Mouse (Mus musculus) liver, embryonic 11.5 days (tissue): ENCODE results near the gene Atp2a2. TPM values are rescaled to one million over a fixed set of nuclear protein-coding genes. Genes with fewer than 3 reads are reported as not detected.

Experiments
- ATAC-seq: fragments of 200-750 bp; cut with Nextera tagmentation; replicated peaks from 2 replicates; pipeline ENCODE4 v1.8.0; 2017; ENCODE audit warnings: moderate number of reproducible peaks, mild to moderate bottlenecking, moderate TSS enrichment, moderate library complexity; ENCODE audit not compliant: low FRiP score
- DNase-seq: peaks from one replicate; pipeline ENCODE4 v3.0.0-alpha.2; 2017; ENCODE audit warnings: low spot score
- H3K27ac ChIP-seq: fragments of 300-500 bp; sonication (generic); 2 replicates; pipeline ENCODE4 v1.5.1; 2014; ENCODE audit warnings: mild to moderate bottlenecking, low read depth, low read length, control low read depth
- H3K27me3 ChIP-seq: fragments of 300-500 bp; sonication (generic); replicated peaks from 2 replicates; pipeline ENCODE4 v1.6.1; 2014; ENCODE audit warnings: low read length, mixed read lengths; ENCODE audit not compliant: control insufficient read depth, insufficient read depth
- H3K36me3 ChIP-seq: fragments of 300-500 bp; sonication (generic); 2 replicates; pipeline ENCODE4 v1.6.1; 2014; ENCODE audit warnings: mild to moderate bottlenecking, low read length, moderate library complexity, mixed read lengths; ENCODE audit not compliant: control insufficient read depth, insufficient read depth
- H3K4me1 ChIP-seq: fragments of 300-500 bp; sonication (generic); replicated peaks from 2 replicates; pipeline ENCODE4 v1.6.1; 2014; ENCODE audit warnings: low read length, mixed read lengths; ENCODE audit not compliant: control insufficient read depth, insufficient read depth
- H3K4me2 ChIP-seq: fragments of 300-500 bp; sonication (generic); 2 replicates; pipeline ENCODE4 v1.6.1; 2014; ENCODE audit warnings: mild to moderate bottlenecking, control low read depth, moderate library complexity
- H3K4me3 ChIP-seq: fragments of 300-500 bp; sonication (generic); 2 replicates; pipeline ENCODE4 v1.5.1; 2014; ENCODE audit warnings: low read depth, low read length, control low read depth
- H3K9ac ChIP-seq: fragments of 300-500 bp; sonication (generic); 2 replicates; pipeline ENCODE4 v1.6.1; 2014; ENCODE audit warnings: low read depth, low read length, control low read depth
- H3K9me3 ChIP-seq: fragments of 300-500 bp; sonication (generic); 2 replicates; pipeline ENCODE4 v1.6.1; 2016; ENCODE audit warnings: low read length, inconsistent platforms, mixed read lengths; ENCODE audit not compliant: control insufficient read depth
- WGBS: fragments of 180-500 bp; shearing (Covaris S2); extraction: QIAGEN DNeasy Blood & Tissue Kit; methylation state at CpG from one replicate; pipeline ENCODE4 v1.1.7; 2014; 5-methylcytosine and 5-hydroxymethylcytosine counted together
- polyA plus RNA-seq: library from polyadenylated mRNA; unstranded; fragments of >200 nt; fragmentation: Nextera tagmentation; extraction: Ambion mirVana; gene quantifications from 2 replicates; pipeline ENCODE4 v1.2.1, GENCODE M21; 2014

Gene Atp2a2
- polyA plus RNA-seq, 1 experiment from 2014 or later: 46.8 TPM

DNA sequence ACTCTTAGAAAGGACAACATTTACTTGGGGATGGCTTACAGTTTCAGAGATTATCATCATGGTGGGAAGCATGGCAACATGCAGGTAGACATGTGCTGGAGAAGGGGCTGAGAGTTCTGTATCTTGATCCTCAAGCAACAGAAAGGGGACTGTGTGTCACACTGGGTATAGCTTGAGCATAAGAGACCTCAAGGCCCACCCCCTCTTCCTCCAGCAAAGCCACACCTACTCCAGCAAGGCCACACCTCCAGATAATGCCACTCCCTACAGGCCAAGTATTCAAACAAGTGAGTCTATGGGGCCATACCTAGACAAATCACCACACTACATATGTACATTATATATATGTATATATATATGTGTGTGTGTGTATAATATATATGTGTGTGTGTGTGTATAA, 5.4 kb upstream of the Atp2a2 start:
- Histone ChIP-seq H3K27me3 (peaks cover 3% of the 10 kb centered on the region; the same call in 1 of the 2 replicates), H3K9me3 (no peaks in the 10 kb centered on the region; the same call in 1 of the 2 replicates), H3K36me3 (no peaks in the 10 kb centered on the region), H3K4me1 (no peaks in the 10 kb centered on the region), H3K4me3 (no peak overlapping the region), H3K9ac (no peak overlapping the region), H3K27ac (no peak overlapping the region), H3K4me2 (no peak overlapping the region)
- ATAC-seq (no peak), DNase-seq (no peak)

DNA sequence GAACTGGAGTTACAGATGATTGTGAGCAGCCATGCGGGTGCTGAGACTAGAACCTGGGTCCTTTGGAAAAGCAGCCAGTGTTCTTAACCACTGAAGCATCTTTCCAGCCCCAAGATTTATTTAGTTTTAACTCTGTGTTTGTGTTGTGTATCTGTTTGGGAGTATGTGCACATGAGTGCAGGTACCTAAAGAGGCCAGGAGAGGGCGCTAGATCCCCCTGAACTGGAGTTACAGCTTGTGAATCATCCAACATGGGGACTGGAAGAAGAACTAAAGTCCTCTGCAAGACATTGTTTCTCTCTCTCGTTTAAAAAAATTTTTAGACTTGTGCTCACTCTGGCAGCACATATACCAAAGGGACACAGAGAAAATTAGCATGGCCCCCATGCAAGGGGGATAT, 4.4 kb upstream of the Atp2a2 start:
- no peaks in the 10 kb centered on the region for H3K36me3 ChIP-seq
- WGBS: 83% methylated on average over 3 of the region's 3 CpGs
- ATAC-seq (no peak), DNase-seq (no peak)
- no peaks in the 10 kb centered on the region; the same call in 1 of the 2 replicates for H3K9me3 ChIP-seq
- H3K4me3 ChIP-seq: no peak overlapping the region
- H3K4me1 ChIP-seq: no peaks in the 10 kb centered on the region
- H3K4me2 ChIP-seq: no peak overlapping the region
- no peak overlapping the region for H3K9ac ChIP-seq
- peaks cover 2% of the 10 kb centered on the region; the same call in 1 of the 2 replicates for H3K27me3 ChIP-seq
- H3K27ac ChIP-seq: no peak overlapping the region

DNA sequence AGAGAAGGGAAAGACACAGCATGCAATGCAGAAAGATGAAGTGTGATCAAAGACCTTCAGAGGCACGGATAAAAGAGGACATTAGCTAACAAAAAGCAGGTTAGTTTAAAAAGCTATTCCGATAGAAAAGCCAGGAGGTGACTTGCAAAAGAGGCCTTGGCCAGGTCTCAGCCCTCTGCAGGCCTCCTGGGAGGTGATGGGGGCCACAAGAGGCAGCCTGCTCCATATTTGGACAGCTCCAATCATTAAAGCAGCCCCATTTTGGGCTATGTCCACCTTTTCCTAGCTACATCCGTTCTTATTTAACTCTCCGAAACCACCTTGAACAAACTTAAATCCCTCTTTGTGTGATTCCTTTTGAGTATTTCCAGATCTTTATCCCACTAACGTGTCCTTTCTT, 3.5 kb upstream of the Atp2a2 start:
- 75% methylated on average over 5 of the region's 5 CpGs for WGBS
- H3K9ac ChIP-seq: no peak overlapping the region
- no peak overlapping the region for H3K4me3 ChIP-seq
- H3K36me3 ChIP-seq: no peaks in the 10 kb centered on the region
- DNase-seq (no peak), ATAC-seq (no peak)
- no peaks in the 10 kb centered on the region; the same call in 1 of the 2 replicates for H3K9me3 ChIP-seq
- H3K27ac ChIP-seq: no peak overlapping the region
- H3K27me3 ChIP-seq: no peaks in the 10 kb centered on the region
- no peak overlapping the region for H3K4me2 ChIP-seq
- H3K4me1 ChIP-seq: no peaks in the 10 kb centered on the region

DNA sequence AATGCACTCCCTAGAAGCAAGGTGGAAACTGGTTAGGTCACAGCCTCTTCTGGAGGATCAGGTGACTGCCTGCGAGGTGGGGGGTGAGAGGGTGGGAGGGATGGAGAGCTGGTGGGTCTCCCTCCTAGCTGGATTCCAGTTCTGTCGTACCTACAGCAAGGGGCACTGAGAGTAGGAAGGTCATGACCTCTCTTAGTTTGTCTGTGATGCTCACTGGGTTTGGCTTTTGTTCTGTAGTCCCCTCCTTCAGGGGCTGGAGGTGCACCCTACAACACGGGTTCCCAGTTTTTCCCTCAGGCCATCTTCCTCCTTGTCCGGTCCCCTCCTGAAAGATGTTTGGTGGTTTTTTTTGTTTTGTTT, 1.7 kb upstream of the Atp2a2 start:
- H3K36me3 ChIP-seq: peaks cover 3% of the 10 kb centered on the region; the same call in 1 of the 2 replicates
- H3K4me2 ChIP-seq: no peak overlapping the region
- no peaks in the 10 kb centered on the region for H3K27me3 ChIP-seq
- no peak overlapping the region for H3K9ac ChIP-seq
- no peaks in the 10 kb centered on the region; the same call in 1 of the 2 replicates for H3K9me3 ChIP-seq
- H3K27ac ChIP-seq: no peak overlapping the region
- no peak for DNase-seq
- no peak for ATAC-seq
- peaks cover 13% of the 10 kb centered on the region for H3K4me1 ChIP-seq
- no peak overlapping the region for H3K4me3 ChIP-seq
- WGBS: 52% methylated on average over 4 of the region's 4 CpGs

DNA sequence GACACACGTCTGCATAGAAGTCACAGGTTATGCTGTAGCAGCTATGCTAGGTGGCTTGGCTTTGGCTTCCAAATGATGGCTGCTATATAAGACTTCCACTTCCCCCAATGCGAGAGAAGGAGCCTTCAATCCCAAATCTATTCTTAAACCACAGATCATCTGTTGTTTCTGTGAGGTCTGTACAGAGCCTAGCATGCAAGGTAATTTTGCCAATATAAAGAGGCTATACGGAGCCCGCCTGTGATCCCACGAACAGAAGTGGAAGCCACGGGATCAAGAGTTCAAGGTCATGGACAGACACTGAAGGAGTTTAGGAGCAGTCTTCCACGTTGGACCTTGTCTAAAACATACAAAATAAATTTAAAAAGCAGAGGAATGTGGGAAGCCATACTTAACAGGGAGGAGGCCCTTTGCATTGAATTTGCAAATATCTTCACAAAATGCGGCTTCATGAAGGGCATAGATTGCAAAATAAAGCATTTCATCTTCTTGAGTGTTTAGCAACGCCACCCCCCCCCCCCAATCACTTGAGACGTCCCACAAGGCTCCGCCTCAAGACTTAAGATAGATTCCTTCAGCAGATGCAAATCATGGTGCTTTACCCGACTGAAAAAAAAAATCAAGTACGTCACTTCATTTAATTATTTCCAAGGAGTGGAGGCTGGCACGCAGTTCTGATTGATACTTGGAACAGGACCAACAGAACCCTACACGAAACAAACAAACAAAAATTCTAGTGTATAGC, 1.2 kb upstream of the Atp2a2 start:
- Histone ChIP-seq H3K4me1 (peaks cover 17% of the 10 kb centered on the region), H3K9me3 (no peaks in the 10 kb centered on the region; the same call in 1 of the 2 replicates), H3K9ac (peak overlapping the region; percentile 99), H3K27me3 (no peaks in the 10 kb centered on the region), H3K4me3 (peak overlapping the region; percentile 81), H3K27ac (no peak overlapping the region), H3K4me2 (peak overlapping the region; percentile 96), H3K36me3 (peaks cover 4% of the 10 kb centered on the region; the same call in 1 of the 2 replicates)
- DNase-seq (no peak), ATAC-seq (no peak)
- 46% methylated on average over 15 of the region's 15 CpGs for WGBS

DNA sequence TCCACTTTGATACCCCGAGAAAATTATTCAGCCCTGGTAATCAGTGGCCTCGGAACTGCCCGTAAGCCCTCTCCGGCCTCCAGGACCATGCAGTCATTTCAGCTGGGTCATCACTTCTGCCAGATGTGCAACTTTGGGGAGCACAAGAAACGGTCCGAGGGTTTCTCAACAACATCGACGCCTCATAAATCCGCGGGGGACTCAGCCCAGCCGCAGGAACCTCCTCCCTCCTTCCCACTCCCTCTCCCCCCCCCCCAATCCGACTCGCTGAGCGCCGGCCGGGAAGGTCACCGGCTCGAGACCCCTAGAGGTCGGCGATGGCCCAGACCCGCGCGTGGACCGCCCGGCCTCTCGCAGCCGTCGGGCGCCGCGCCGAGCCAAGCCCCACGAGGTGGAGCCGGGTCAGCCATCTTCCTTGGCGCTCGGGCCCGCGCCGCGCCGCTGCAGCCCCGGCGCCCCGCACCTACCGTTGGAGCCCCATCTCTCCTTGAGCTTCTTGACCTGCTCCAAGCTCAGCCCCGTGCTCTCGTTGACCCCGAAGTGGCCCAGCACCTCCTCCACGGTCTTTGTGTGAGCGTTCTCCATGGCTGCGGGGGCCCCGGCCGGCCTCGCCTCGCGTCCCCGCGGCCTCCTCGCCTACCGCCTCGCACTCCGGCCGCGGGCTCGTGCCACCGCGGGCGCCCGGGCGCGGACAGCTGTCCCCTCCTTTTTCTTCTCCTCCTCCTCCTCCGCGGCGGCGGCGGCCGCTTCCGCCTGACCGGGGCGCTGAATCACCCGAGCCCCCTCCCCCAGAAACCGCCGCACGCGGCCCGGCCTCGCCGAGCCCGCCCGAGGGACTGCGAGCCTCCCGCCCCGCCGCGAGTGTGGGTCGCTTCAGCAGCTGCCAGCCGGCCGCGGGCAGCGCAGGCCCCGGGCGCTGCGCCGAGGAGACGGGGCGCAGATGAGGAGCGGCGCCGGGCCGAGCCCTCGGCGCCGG, 636 bp downstream of the Atp2a2 start:
- DNase-seq: peak; percentile 79

DNA sequence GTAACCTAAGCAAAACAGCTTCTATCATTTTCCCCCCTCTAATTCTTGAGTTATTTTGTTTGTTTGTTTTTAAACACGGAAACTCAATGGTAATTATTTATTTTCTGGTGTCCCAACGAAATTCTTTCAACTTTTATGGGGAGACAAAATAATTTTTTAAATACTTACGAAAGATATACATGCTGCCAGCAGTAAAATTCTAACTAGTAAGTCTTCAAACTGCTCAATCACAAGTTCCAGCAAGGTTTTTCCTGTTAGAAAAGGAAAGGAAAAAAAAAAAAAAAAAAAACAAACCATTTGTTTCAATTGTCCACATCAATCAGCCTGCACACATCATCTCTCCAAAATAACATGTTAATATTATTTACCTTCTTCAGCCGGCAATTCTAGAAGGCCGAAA, 1.5 kb downstream of the Atp2a2 start:
- H3K9me3 ChIP-seq: no peaks in the 10 kb centered on the region
- H3K9ac ChIP-seq: peak overlapping the region; percentile 99
- DNase-seq (no peak), ATAC-seq (no peak)
- H3K27me3 ChIP-seq: no peaks in the 10 kb centered on the region
- H3K36me3 ChIP-seq: peaks cover 17% of the 10 kb centered on the region; the same call in 1 of the 2 replicates
- peak overlapping the region; percentile 73 for H3K4me2 ChIP-seq
- no peak overlapping the region for H3K27ac ChIP-seq
- WGBS: 26% methylated on average over 5 of the region's 5 CpGs
- peaks cover 23% of the 10 kb centered on the region for H3K4me1 ChIP-seq
- H3K4me3 ChIP-seq: peak overlapping the region; percentile 81

More for the DNA sequence above, 636 bp downstream of the Atp2a2 start:
- Histone ChIP-seq H3K9ac (peak overlapping the region; percentile 99), H3K27ac (peak overlapping the region; percentile 99), H3K4me1 (peaks cover 23% of the 10 kb centered on the region), H3K4me2 (peak overlapping the region; percentile 73), H3K4me3 (peak overlapping the region; percentile 81), H3K9me3 (no peaks in the 10 kb centered on the region), H3K36me3 (peaks cover 13% of the 10 kb centered on the region; the same call in 1 of the 2 replicates), H3K27me3 (no peaks in the 10 kb centered on the region)
- WGBS: under 1% methylated on average over 106 of the region's 113 CpGs
- peak; percentile 38 for ATAC-seq

DNA sequence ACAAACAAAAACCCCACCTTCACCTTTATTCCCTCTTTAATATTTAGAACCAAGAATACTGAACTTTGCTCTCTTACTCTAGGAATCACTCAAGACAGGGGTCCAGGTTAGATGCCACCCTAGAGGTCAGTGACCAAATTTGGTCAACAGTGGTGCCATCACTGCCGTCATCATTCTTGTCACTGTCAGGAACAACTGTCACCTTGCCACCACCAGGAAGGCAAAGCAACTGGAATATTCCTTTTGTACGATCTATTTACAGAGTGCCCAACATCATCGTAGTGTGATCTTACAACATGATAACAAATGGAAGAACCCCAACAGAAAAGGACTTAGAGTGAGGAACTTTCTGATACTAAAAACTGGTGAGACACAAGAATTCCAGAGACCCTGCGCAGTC, 1.9 kb downstream of the Atp2a2 start:
- H3K4me1 ChIP-seq: peaks cover 23% of the 10 kb centered on the region
- peak overlapping the region; percentile 73 for H3K4me2 ChIP-seq
- no peak for ATAC-seq
- H3K27ac ChIP-seq: no peak overlapping the region
- peak overlapping the region; percentile 81 for H3K4me3 ChIP-seq
- no peak for DNase-seq
- H3K36me3 ChIP-seq: peaks cover 17% of the 10 kb centered on the region; the same call in 1 of the 2 replicates
- no peaks in the 10 kb centered on the region for H3K9me3 ChIP-seq
- whole genome bisulfite sequencing: 37% methylated on average over 4 of the region's 4 CpGs
- peak overlapping the region; percentile 59 for H3K9ac ChIP-seq
- no peaks in the 10 kb centered on the region for H3K27me3 ChIP-seq
